Mouse (Mus musculus) testis, adult 2 months (tissue): ENCODE data around the gene Sema4d. TPM values are rescaled to one million over a fixed set of nuclear protein-coding genes. Genes with fewer than 3 reads are reported as not detected.

Source experiments
- H3K27ac ChIP-seq: fragments of 200-500 bp; 2 replicates; pipeline ENCODE4 v1.5.1; 2012; ENCODE audit warnings: low read depth, low read length; ENCODE audit not compliant: control insufficient read depth, insufficient read depth
- H3K27me3 ChIP-seq: fragments of 200-500 bp; 2 replicates; pipeline ENCODE4 v1.6.1; 2012; ENCODE audit warnings: mild to moderate bottlenecking, low read length, moderate library complexity; ENCODE audit not compliant: control insufficient read depth, insufficient read depth
- H3K36me3 ChIP-seq: fragments of 200-500 bp; 2 replicates; pipeline ENCODE4 v1.6.1; 2012; ENCODE audit warnings: mild to moderate bottlenecking, low read length; ENCODE audit not compliant: control insufficient read depth, insufficient read depth
- H3K4me1 ChIP-seq: fragments of 200-500 bp; 2 replicates; pipeline ENCODE4 v1.6.1; 2012; ENCODE audit warnings: low read length; ENCODE audit not compliant: control insufficient read depth, insufficient read depth
- H3K4me3 ChIP-seq: fragments of 200-500 bp; 2 replicates; pipeline ENCODE4 v1.5.1; 2012; ENCODE audit warnings: low read depth, mild to moderate bottlenecking, low read length, moderate library complexity, mixed read lengths; ENCODE audit not compliant: control insufficient read depth
- CTCF ChIP-seq: fragments of 200-500 bp; IDR thresholded peaks from 2 replicates; pipeline ENCODE4 v1.5.1; 2012; ENCODE audit warnings: low read depth, mild to moderate bottlenecking, inconsistent platforms, low read length, moderate library complexity; ENCODE audit not compliant: control insufficient read depth, insufficient read depth, insufficient replicate concordance
- POLR2A ChIP-seq: fragments of 200-500 bp; IDR thresholded peaks from 2 replicates; pipeline ENCODE4 v1.6.1; 2012; ENCODE audit warnings: low read depth, mild to moderate bottlenecking, inconsistent platforms, low read length, moderate library complexity; ENCODE audit not compliant: control insufficient read depth
- polyA plus RNA-seq: library from polyadenylated mRNA; depleted of rRNA; stranded (reverse); fragments of >200 nt; gene quantifications from 2 replicates; pipeline ENCODE4 v1.2.3, GENCODE M21; 2012

Gene Sema4d
- polyA plus RNA-seq, 1 experiment = 1.4 TPM

- Histone ChIP-seq H3K36me3 (no peaks in the 10 kb centered on the region), H3K4me3 (no peak overlapping the region), H3K4me1 (no peaks in the 10 kb centered on the region), H3K27me3 (no peaks in the 10 kb centered on the region), H3K27ac (no peak overlapping the region)
- TF ChIP-seq POLR2A = no peak
- TF ChIP-seq CTCF = no peak
Observed at GRCm38 (mm10) chr13:51813621-51814615, 20.4 kb upstream of the Sema4d start.

GRCm38 (mm10) chr13:51808141-51808540, 14.6 kb upstream of the Sema4d start:
- Histone ChIP-seq H3K4me1 (no peaks in the 10 kb centered on the region; the same call in 1 of the 2 replicates), H3K36me3 (no peaks in the 10 kb centered on the region), H3K4me3 (0 out of 2 replicates have a peak overlapping the region, but pooled peaks have one; percentile 2), H3K27ac (no peak overlapping the region), H3K27me3 (no peaks in the 10 kb centered on the region)
- TF ChIP-seq CTCF = no peak
- TF ChIP-seq POLR2A = no peak

- TF ChIP-seq CTCF (no peak), POLR2A (no peak)
- Histone ChIP-seq H3K36me3 (no peaks in the 10 kb centered on the region), H3K27ac (no peak overlapping the region), H3K4me1 (no peaks in the 10 kb centered on the region; the same call in 1 of the 2 replicates), H3K27me3 (no peaks in the 10 kb centered on the region), H3K4me3 (no peak overlapping the region)
Observed at GRCm38 (mm10) chr13:51806220-51806619, 12.7 kb upstream of the Sema4d start.

GRCm38 (mm10) chr13:51805634-51806033, 12.1 kb upstream of the Sema4d start:
- Histone ChIP-seq H3K4me3 (no peak overlapping the region), H3K36me3 (no peaks in the 10 kb centered on the region), H3K27ac (no peak overlapping the region), H3K4me1 (no peaks in the 10 kb centered on the region; the same call in 1 of the 2 replicates), H3K27me3 (no peaks in the 10 kb centered on the region)
- TF ChIP-seq CTCF = no peak

GRCm38 (mm10) chr13:51800921-51801320, 7.4 kb upstream of the Sema4d start:
- Histone ChIP-seq H3K27ac (no peak overlapping the region), H3K4me1 (no peaks in the 10 kb centered on the region), H3K4me3 (no peak overlapping the region), H3K27me3 (no peaks in the 10 kb centered on the region), H3K36me3 (no peaks in the 10 kb centered on the region)
- TF ChIP-seq POLR2A (no peak), CTCF (no peak)

- TF ChIP-seq POLR2A = no peak
- no peak for TF ChIP-seq CTCF
- H3K27me3 ChIP-seq = no peaks in the 10 kb centered on the region
- no peak overlapping the region for H3K27ac ChIP-seq
- H3K4me1 ChIP-seq = no peaks in the 10 kb centered on the region
- no peak overlapping the region for H3K4me3 ChIP-seq
- no peaks in the 10 kb centered on the region for H3K36me3 ChIP-seq
Observed at GRCm38 (mm10) chr13:51799735-51800522, 6.4 kb upstream of the Sema4d start.

- no peak for TF ChIP-seq CTCF
- TF ChIP-seq POLR2A = no peak
- H3K27me3 ChIP-seq = no peaks in the 10 kb centered on the region
- H3K4me1 ChIP-seq = peaks cover 3% of the 10 kb centered on the region
- no peak overlapping the region for H3K27ac ChIP-seq
- H3K36me3 ChIP-seq = no peaks in the 10 kb centered on the region
- no peak overlapping the region for H3K4me3 ChIP-seq
Observed at GRCm38 (mm10) chr13:51797899-51798746, 4.6 kb upstream of the Sema4d start.
